Mouse (Mus musculus) ES-Bruce4 (cell line): ENCODE data around the gene Tmem129. TPM values are rescaled to one million over a fixed set of nuclear protein-coding genes. Genes with fewer than 3 reads are reported as not detected.
A peak's percentile ranks its signal among the peaks of the same experiment; 100 is the strongest.

Experiments used
- H3K27ac ChIP-seq: 2 replicates; pipeline ENCODE4 v1.5.1; 2012; ENCODE audit warnings: low read length, inconsistent platforms; ENCODE audit not compliant: insufficient read depth
- H3K27me3 ChIP-seq: 2 replicates; pipeline ENCODE4 v1.6.1; 2012; ENCODE audit warnings: mild to moderate bottlenecking, low read length, inconsistent platforms; ENCODE audit not compliant: control insufficient read depth, poor library complexity, insufficient read depth, severe bottlenecking
- H3K36me3 ChIP-seq: 2 replicates; pipeline ENCODE4 v1.6.1; 2012; ENCODE audit warnings: inconsistent platforms, mild to moderate bottlenecking, low read length, moderate library complexity; ENCODE audit not compliant: control insufficient read depth, poor library complexity, insufficient read depth, severe bottlenecking
- H3K4me1 ChIP-seq: one replicate; pipeline ENCODE4 v1.8.1; 2011; ENCODE audit warnings: low read length; ENCODE audit not compliant: control insufficient read depth, insufficient read depth
- H3K4me3 ChIP-seq: 2 replicates; pipeline ENCODE4 v1.5.1; 2011; ENCODE audit warnings: low read depth, mild to moderate bottlenecking, low read length
- H3K9ac ChIP-seq: 2 replicates; pipeline ENCODE4 v1.6.1; 2012; ENCODE audit warnings: low read depth, mild to moderate bottlenecking, inconsistent platforms; ENCODE audit not compliant: poor library complexity, severe bottlenecking
- H3K9me3 ChIP-seq: replicated peaks from 2 replicates; pipeline ENCODE4 v1.6.1; 2012; ENCODE audit warnings: mild to moderate bottlenecking, low read length, inconsistent platforms; ENCODE audit not compliant: control insufficient read depth, poor library complexity, insufficient read depth, severe bottlenecking
- CTCF ChIP-seq: IDR thresholded peaks from one replicate; pipeline ENCODE4 v1.8.1; 2011; ENCODE audit warnings: low read depth, low read length
- EP300 ChIP-seq: IDR thresholded peaks from 2 replicates; pipeline ENCODE4 v1.6.1; 2011; ENCODE audit warnings: low read depth, low read length; ENCODE audit not compliant: insufficient read depth
- POLR2A ChIP-seq: IDR thresholded peaks from one replicate; pipeline ENCODE4 v1.8.1; 2011; ENCODE audit warnings: low read length; ENCODE audit not compliant: insufficient read depth
- polyA plus RNA-seq: library from polyadenylated mRNA; stranded (reverse); fragments of >200 nt; gene quantifications from 2 replicates; pipeline ENCODE4 v1.2.4, GENCODE M21; 2011; ENCODE audit warnings: low read depth; ENCODE audit not compliant: missing spikeins, insufficient read depth, insufficient read length

Tmem129 gene
- polyA plus RNA-seq, 1 experiment = 7.3 TPM

DNA sequence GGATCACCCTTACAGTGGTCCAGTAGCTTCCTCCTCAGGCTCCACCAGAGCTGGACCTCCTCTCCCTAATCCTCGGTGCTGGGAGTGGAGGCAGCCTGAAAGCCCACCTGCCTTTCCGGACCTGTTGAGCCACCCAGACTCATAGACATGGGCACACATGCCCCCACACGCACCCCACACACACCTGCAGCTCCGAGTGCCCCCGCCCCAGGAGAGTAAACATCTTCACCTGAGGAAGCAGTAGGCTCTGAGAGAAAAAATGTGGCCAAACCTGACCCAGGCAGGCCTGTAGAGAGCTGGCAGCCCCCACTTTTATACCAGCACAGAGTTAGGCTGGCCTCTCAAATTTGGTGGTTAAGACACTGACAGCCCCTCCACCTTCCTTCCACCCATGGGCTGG is 38.2 kb upstream of the Tmem129 start:
- Histone ChIP-seq H3K27me3 (no peaks in the 10 kb centered on the region), H3K4me3 (no peak overlapping the region)
- TF ChIP-seq CTCF = no peak
- TF ChIP-seq EP300 = no peak
- no peak for TF ChIP-seq POLR2A

DNA sequence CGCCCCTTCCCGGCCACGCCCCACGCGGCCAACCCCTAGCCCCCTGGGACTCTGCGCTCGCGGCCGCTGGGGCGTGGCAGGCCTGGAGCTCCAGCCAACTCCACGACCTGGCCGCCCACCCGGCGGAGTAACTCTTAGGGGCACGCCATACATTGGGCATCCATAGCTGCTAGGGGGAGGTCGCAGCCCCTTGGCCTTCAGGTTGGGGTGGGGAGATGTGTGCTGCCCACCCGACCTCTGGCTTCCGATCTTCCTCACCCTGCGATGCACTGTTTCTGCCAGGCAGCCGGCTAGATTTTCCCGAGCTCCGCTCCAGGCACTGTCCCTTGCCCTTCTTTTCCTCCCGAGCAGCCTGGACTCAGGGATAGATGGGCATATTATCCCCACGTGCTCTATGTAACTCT is 37.5 kb upstream of the Tmem129 start:
- H3K4me3 ChIP-seq = peak overlapping the region; percentile 37
- H3K36me3 ChIP-seq = no peaks in the 10 kb centered on the region
- no peak overlapping the region for H3K27ac ChIP-seq
- 0 out of 2 replicates have a peak, but pooled peaks cover 4% of the 10 kb centered on the region for H3K9me3 ChIP-seq
- peak overlapping the region; percentile 79 for H3K9ac ChIP-seq
- H3K4me1 ChIP-seq = peaks cover 3% of the 10 kb centered on the region
- no peak for TF ChIP-seq POLR2A
- TF ChIP-seq EP300 = no peak
- no peak for TF ChIP-seq CTCF
- H3K27me3 ChIP-seq = no peaks in the 10 kb centered on the region

More for the DNA sequence above, 38.2 kb upstream of the Tmem129 start:
- Histone ChIP-seq H3K9ac (no peak overlapping the region), H3K9me3 (0 out of 2 replicates have a peak, but pooled peaks cover 4% of the 10 kb centered on the region), H3K27ac (no peak overlapping the region), H3K4me1 (peaks cover 3% of the 10 kb centered on the region), H3K36me3 (no peaks in the 10 kb centered on the region)

DNA sequence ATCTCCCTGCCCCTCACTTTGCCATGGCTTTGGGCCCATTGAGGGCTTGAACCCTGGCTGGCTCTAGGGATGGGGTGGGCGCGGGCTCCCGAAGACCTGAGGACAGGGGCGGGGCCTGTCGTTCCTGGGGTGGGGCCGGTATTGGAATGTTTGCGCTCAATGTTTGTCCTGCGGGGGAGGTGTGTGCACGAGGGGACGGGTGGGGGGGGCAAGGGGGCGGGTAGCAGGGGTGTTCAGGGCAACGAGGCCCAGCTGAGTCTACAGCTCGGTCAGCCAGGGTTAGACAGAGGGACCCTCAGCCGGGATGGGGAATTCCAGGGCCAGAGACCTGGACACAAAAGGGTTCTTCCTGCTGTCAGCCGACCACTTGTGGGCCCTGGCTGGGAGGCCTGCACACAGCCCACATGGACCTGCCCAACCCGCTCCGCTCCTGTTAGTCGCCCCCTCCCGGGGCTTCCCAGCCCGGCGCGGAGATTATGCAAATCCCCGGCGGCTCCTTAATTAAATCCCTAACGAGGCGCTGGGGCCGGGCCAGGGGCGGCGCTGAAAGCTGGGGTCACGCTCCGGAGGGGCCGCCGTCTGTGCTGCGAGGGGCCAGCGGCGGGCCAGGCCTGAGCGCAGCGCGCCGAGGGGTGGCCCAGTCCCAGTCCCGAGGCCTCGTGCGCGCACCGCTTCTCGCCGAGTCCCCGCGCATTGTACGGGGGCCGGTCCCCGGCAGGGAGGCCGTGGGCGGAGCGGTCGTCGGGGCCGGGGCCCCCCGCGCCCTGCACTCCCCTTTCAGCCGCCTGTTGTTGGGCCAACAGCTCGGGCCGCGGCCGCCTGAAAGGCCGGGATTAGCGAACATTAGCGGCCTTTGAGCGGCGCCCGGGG is 36.9 kb upstream of the Tmem129 start:
- Histone ChIP-seq H3K4me1 (no peaks in the 10 kb centered on the region), H3K9ac (peak overlapping the region; percentile 79), H3K9me3 (0 out of 2 replicates have a peak, but pooled peaks cover 4% of the 10 kb centered on the region), H3K4me3 (peak overlapping the region; percentile 37), H3K36me3 (no peaks in the 10 kb centered on the region), H3K27ac (no peak overlapping the region), H3K27me3 (no peaks in the 10 kb centered on the region)
- TF ChIP-seq EP300 (no peak), CTCF (no peak), POLR2A (no peak)

DNA sequence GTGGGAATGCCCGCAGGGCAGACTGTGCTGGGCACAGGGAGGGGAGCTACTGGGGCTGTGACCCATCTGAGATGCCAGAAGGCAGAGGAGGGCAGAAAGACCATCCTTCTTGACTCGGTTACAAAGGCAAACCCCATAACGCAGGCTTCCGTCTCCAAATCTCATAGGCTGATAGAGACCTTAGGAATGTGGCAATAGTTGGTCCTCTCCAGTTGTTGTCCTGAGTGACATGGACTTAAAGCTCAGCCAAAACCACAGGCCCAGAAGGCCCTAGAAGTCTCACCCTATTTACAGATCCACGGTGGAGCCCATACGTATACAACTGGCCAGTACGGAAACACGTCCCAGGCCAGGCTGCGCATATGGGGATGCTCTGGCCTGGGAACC is 36.2 kb upstream of the Tmem129 start:
- Histone ChIP-seq H3K9ac (no peak overlapping the region), H3K27me3 (no peaks in the 10 kb centered on the region), H3K4me1 (peaks cover 2% of the 10 kb centered on the region), H3K4me3 (no peak overlapping the region), H3K9me3 (0 out of 2 replicates have a peak, but pooled peaks cover 4% of the 10 kb centered on the region), H3K36me3 (no peaks in the 10 kb centered on the region), H3K27ac (no peak overlapping the region)
- TF ChIP-seq CTCF = no peak
- no peak for TF ChIP-seq POLR2A
- no peak for TF ChIP-seq EP300

DNA sequence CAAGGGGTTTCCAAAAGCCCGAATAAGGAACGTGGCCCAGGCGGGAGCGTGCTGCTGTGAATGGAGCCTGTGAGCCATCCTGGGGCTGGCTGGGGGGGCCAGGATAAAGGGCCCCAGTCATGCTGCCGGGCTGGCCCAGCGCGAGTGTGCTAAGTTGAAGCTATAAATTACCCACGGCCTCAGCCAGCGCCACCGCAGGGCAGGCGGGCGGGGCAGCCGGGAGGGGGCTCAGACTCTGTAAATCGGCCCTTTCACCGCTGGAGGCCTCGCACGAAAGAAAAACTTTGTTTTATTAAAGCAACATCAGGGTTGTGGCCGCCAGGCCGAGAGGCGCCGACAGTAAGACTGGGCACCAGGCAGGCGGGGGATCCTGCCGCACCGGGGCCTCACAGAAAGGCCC is 34.2 kb upstream of the Tmem129 start:
- H3K36me3 ChIP-seq = no peaks in the 10 kb centered on the region
- peak overlapping the region; percentile 76 for H3K9ac ChIP-seq
- H3K9me3 ChIP-seq = 0 out of 2 replicates have a peak, but pooled peaks cover 4% of the 10 kb centered on the region
- no peak overlapping the region for H3K27ac ChIP-seq
- TF ChIP-seq EP300 (no peak), POLR2A (no peak), CTCF (no peak)
- no peaks in the 10 kb centered on the region for H3K27me3 ChIP-seq
- peaks cover 2% of the 10 kb centered on the region for H3K4me1 ChIP-seq
- peak overlapping the region; percentile 21 for H3K4me3 ChIP-seq
